Mouse (Mus musculus) heart, embryonic 15.5 days (tissue): ENCODE results near the gene Dclk1. TPM values are rescaled to one million over a fixed set of nuclear protein-coding genes. Genes with fewer than 3 reads are reported as not detected.

Experiments used
- ATAC-seq: fragments of 200-750 bp; cut with Nextera tagmentation; replicated peaks from 2 replicates; pipeline ENCODE4 v1.8.0; 2017; ENCODE audit warnings: low read depth, moderate TSS enrichment; ENCODE audit not compliant: insufficient number of reproducible peaks, insufficient read depth, low FRiP score
- H3K27ac ChIP-seq: fragments of 300-500 bp; sonication (generic); 2 replicates; pipeline ENCODE4 v1.5.1; 2015; ENCODE audit warnings: mild to moderate bottlenecking, inconsistent platforms
- H3K27me3 ChIP-seq: fragments of 300-500 bp; sonication (generic); 2 replicates; pipeline ENCODE4 v1.6.1; 2015; ENCODE audit warnings: inconsistent platforms
- H3K36me3 ChIP-seq: fragments of 300-500 bp; sonication (generic); 2 replicates; pipeline ENCODE4 v1.6.1; 2015; ENCODE audit warnings: mild to moderate bottlenecking, inconsistent platforms
- H3K4me1 ChIP-seq: fragments of 300-500 bp; sonication (generic); replicated peaks from 2 replicates; pipeline ENCODE4 v1.6.1; 2015; ENCODE audit warnings: inconsistent platforms
- H3K4me2 ChIP-seq: fragments of 300-500 bp; sonication (generic); 2 replicates; pipeline ENCODE4 v1.6.1; 2015; ENCODE audit warnings: inconsistent platforms, mild to moderate bottlenecking, moderate library complexity
- H3K4me3 ChIP-seq: fragments of 300-500 bp; sonication (generic); 2 replicates; pipeline ENCODE4 v1.5.1; 2015; ENCODE audit warnings: mild to moderate bottlenecking, inconsistent platforms
- H3K9ac ChIP-seq: fragments of 300-500 bp; sonication (generic); 2 replicates; pipeline ENCODE4 v1.6.1; 2015; ENCODE audit warnings: mild to moderate bottlenecking, inconsistent platforms
- H3K9me3 ChIP-seq: fragments of 300-500 bp; sonication (generic); replicated peaks from 2 replicates; pipeline ENCODE4 v1.6.1; 2016; ENCODE audit warnings: inconsistent platforms
- WGBS: fragments of 180-500 bp; shearing (Covaris S2); methylation state at CpG from one replicate; pipeline ENCODE4 v1.1.7; 2015; ENCODE audit warnings: mixed read lengths; 5-methylcytosine and 5-hydroxymethylcytosine counted together
- polyA plus RNA-seq: library from polyadenylated mRNA; unstranded; fragments of >200 nt; fragmentation: Nextera tagmentation; extraction: Ambion mirVana; gene quantifications from 2 replicates; pipeline ENCODE4 v1.2.1, GENCODE M21; 2015

Gene Dclk1
- polyA plus RNA-seq, 1 experiment from 2014 or later = 11.9 TPM

GRCm38 (mm10) chr3:55333511-55333910, 91.3 kb downstream of the Dclk1 start:
- H3K36me3 ChIP-seq = no peaks in the 10 kb centered on the region
- no peaks in the 10 kb centered on the region for H3K4me1 ChIP-seq
- 71% methylated on average over 3 of the region's 3 CpGs for WGBS
- no peak overlapping the region for H3K27ac ChIP-seq
- H3K4me3 ChIP-seq = no peak overlapping the region
- no peaks in the 10 kb centered on the region for H3K27me3 ChIP-seq
- no peak for ATAC-seq
- H3K9me3 ChIP-seq = no peaks in the 10 kb centered on the region
- no peak overlapping the region for H3K9ac ChIP-seq
- no peak overlapping the region for H3K4me2 ChIP-seq

- no peak overlapping the region for H3K9ac ChIP-seq
- H3K27me3 ChIP-seq = no peaks in the 10 kb centered on the region
- H3K9me3 ChIP-seq = no peaks in the 10 kb centered on the region
- no peak overlapping the region for H3K4me3 ChIP-seq
- H3K27ac ChIP-seq = no peak overlapping the region
- no peak for ATAC-seq
- no peaks in the 10 kb centered on the region for H3K4me1 ChIP-seq
- 81% methylated on average over 11 of the region's 11 CpGs for WGBS
- H3K4me2 ChIP-seq = no peak overlapping the region
- H3K36me3 ChIP-seq = no peaks in the 10 kb centered on the region
Measured at GRCm38 (mm10) chr3:55336895-55337294, 94.7 kb downstream of the Dclk1 start.

- WGBS = 64% methylated on average over 7 of the region's 7 CpGs
- no peaks in the 10 kb centered on the region for H3K9me3 ChIP-seq
- no peak overlapping the region for H3K4me2 ChIP-seq
- no peak overlapping the region for H3K9ac ChIP-seq
- no peaks in the 10 kb centered on the region for H3K36me3 ChIP-seq
- no peaks in the 10 kb centered on the region for H3K4me1 ChIP-seq
- H3K27ac ChIP-seq = no peak overlapping the region
- H3K27me3 ChIP-seq = no peaks in the 10 kb centered on the region
- H3K4me3 ChIP-seq = no peak overlapping the region
- no peak for ATAC-seq
Measured at GRCm38 (mm10) chr3:55337671-55338070, 95.5 kb downstream of the Dclk1 start.

DNA sequence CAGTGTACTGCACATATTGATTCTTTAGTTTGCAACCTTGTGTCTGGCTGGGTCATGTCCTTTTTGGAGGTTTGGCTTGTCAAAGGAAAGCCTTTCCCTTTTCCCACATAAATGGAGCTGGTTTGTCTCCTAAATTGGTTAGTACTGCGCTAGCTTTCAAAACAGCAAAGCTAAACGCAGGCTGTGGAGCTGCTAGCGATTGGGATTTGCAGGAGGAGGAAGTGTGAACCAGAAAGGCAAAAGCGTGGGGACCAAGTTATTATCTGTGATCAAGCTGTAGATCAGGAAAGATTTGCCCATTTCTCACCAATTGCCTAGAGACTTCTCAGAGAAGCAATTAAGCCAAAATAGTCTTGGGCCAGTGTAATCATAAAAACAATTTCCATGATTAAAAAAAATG, 100.3 kb downstream of the Dclk1 start:
- no peak overlapping the region for H3K4me3 ChIP-seq
- H3K4me2 ChIP-seq = no peak overlapping the region
- no peak for ATAC-seq
- WGBS = 67% methylated on average over 4 of the region's 4 CpGs
- no peaks in the 10 kb centered on the region for H3K9me3 ChIP-seq
- H3K27me3 ChIP-seq = no peaks in the 10 kb centered on the region
- no peak overlapping the region for H3K9ac ChIP-seq
- no peaks in the 10 kb centered on the region for H3K4me1 ChIP-seq
- no peak overlapping the region for H3K27ac ChIP-seq
- H3K36me3 ChIP-seq = no peaks in the 10 kb centered on the region

- H3K27ac ChIP-seq = no peak overlapping the region
- 0 out of 2 replicates have a peak, but pooled peaks cover 6% of the 10 kb centered on the region for H3K4me1 ChIP-seq
Measured at GRCm38 (mm10) chr3:55347371-55348025, 105.3 kb downstream of the Dclk1 start.

GRCm38 (mm10) chr3:55348026-55348390, 105.8 kb downstream of the Dclk1 start:
- Histone ChIP-seq H3K4me1 (0 out of 2 replicates have a peak, but pooled peaks cover 6% of the 10 kb centered on the region), H3K4me2 (no peak overlapping the region), H3K4me3 (no peak overlapping the region), H3K9ac (no peak overlapping the region), H3K27me3 (no peaks in the 10 kb centered on the region), H3K27ac (no peak overlapping the region), H3K36me3 (no peaks in the 10 kb centered on the region), H3K9me3 (no peaks in the 10 kb centered on the region)
- ATAC-seq = no peak
- 87% methylated on average over 5 of the region's 5 CpGs for WGBS

More at GRCm38 (mm10) chr3:55347371-55348025, 105.3 kb downstream of the Dclk1 start:
- 42% methylated on average over 16 of the region's 16 CpGs for WGBS
- no peak for ATAC-seq
- no peak overlapping the region for H3K4me2 ChIP-seq
- H3K9ac ChIP-seq = no peak overlapping the region
- no peaks in the 10 kb centered on the region for H3K27me3 ChIP-seq
- no peak overlapping the region for H3K4me3 ChIP-seq
- H3K9me3 ChIP-seq = no peaks in the 10 kb centered on the region
- H3K36me3 ChIP-seq = no peaks in the 10 kb centered on the region

- Histone ChIP-seq H3K4me3 (no peak overlapping the region), H3K4me2 (no peak overlapping the region), H3K36me3 (no peaks in the 10 kb centered on the region), H3K9me3 (no peaks in the 10 kb centered on the region), H3K27me3 (no peaks in the 10 kb centered on the region), H3K9ac (no peak overlapping the region), H3K4me1 (0 out of 2 replicates have a peak, but pooled peaks cover 6% of the 10 kb centered on the region), H3K27ac (no peak overlapping the region)
- ATAC-seq = no peak
- WGBS = 75% methylated on average over 2 of the region's 2 CpGs
Measured at GRCm38 (mm10) chr3:55350194-55350593, 108.0 kb downstream of the Dclk1 start.

- 0 out of 2 replicates have a peak, but pooled peaks cover 6% of the 10 kb centered on the region for H3K4me1 ChIP-seq
- no peak overlapping the region for H3K4me3 ChIP-seq
- H3K9me3 ChIP-seq = no peaks in the 10 kb centered on the region
- no peak overlapping the region for H3K4me2 ChIP-seq
- no peaks in the 10 kb centered on the region for H3K36me3 ChIP-seq
- ATAC-seq = no peak
- H3K9ac ChIP-seq = no peak overlapping the region
- no peaks in the 10 kb centered on the region for H3K27me3 ChIP-seq
- 54% methylated on average over 13 of the region's 13 CpGs for WGBS
- no peak overlapping the region for H3K27ac ChIP-seq
Measured at GRCm38 (mm10) chr3:55351281-55352052, 109.3 kb downstream of the Dclk1 start.

- Histone ChIP-seq H3K36me3 (no peaks in the 10 kb centered on the region), H3K27me3 (no peaks in the 10 kb centered on the region), H3K9me3 (no peaks in the 10 kb centered on the region), H3K4me2 (no peak overlapping the region), H3K4me1 (0 out of 2 replicates have a peak, but pooled peaks cover 6% of the 10 kb centered on the region), H3K9ac (no peak overlapping the region), H3K4me3 (no peak overlapping the region), H3K27ac (no peak overlapping the region)
- WGBS = 84% methylated on average over 14 of the region's 14 CpGs
- no peak for ATAC-seq
Measured at GRCm38 (mm10) chr3:55352529-55352928, 110.4 kb downstream of the Dclk1 start.

DNA sequence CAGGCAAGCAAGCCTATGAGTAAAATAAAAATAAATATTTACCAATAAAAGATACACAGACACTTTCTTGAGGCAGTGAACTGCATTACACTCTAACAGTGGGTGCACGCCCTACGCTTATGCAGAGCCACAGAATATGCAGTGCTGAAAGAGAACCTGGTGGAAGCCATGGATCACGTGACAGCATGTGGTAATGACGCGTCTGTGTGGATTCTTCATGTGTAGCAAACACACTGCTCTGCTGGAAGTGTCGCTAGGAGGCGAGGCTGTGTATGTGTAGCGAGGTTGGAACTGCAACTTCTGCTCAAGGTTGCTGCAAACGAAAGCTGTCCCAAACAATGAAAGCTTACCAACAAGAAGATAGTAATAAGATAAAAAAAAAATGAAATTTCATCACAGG, 111.0 kb downstream of the Dclk1 start:
- H3K36me3 ChIP-seq = no peaks in the 10 kb centered on the region
- H3K4me1 ChIP-seq = peaks cover 4% of the 10 kb centered on the region; the same call in 1 of the 2 replicates
- ATAC-seq = no peak
- H3K4me3 ChIP-seq = no peak overlapping the region
- H3K27ac ChIP-seq = no peak overlapping the region
- H3K4me2 ChIP-seq = no peak overlapping the region
- WGBS = 81% methylated on average over 9 of the region's 9 CpGs
- H3K9ac ChIP-seq = no peak overlapping the region
- no peaks in the 10 kb centered on the region for H3K27me3 ChIP-seq
- H3K9me3 ChIP-seq = no peaks in the 10 kb centered on the region

GRCm38 (mm10) chr3:55353909-55354511, 111.8 kb downstream of the Dclk1 start:
- Histone ChIP-seq H3K27me3 (no peaks in the 10 kb centered on the region), H3K27ac (no peak overlapping the region; the same call in 1 of the 2 replicates), H3K4me1 (peaks cover 4% of the 10 kb centered on the region; the same call in 1 of the 2 replicates), H3K4me3 (no peak overlapping the region), H3K36me3 (no peaks in the 10 kb centered on the region), H3K9ac (no peak overlapping the region), H3K4me2 (no peak overlapping the region), H3K9me3 (no peaks in the 10 kb centered on the region)
- ATAC-seq = no peak
- WGBS = 70% methylated on average over 13 of the region's 13 CpGs
